In the genomic region with DNA sequence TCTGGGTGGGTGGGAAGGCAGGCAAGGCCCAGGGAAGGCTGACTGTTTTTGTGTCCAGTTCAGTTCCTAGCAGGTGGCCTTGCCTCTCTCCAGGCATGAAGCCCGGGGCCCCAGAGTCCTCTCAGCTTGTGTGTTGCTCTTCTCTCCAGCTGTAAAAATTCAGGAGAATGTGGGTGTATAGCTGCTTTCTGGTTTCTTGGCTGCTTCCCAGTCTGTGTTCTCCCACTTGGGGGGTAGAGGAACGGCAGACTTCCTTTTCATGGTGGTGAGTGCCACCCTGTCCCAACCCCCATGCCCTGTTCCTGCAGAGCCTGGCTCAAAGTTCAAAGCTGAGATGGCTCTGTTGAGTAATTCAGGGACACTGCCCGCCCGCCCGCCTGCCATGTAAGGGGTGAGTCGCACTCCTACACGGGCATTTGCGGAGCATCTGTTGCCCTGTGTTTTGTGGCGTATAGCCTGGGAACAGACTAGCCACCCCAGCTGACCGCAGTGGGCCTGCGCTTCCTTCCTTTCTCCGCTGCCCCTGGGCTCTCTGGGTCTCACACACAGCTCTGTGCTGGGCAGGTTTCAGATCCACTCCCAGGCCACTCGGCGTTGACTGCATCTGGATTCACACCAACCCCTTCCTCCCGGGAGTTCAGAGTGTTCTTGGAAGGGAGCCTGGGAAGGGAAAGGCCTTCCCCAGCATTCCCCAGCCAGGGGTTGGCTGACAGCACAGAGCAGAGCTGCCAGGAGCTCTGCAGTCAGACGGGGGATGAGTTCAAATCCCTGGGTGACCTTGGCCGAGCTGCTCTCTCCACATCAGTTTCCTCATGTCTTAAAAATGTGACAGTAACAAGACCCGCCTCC, we compare ENCODE assay signal across 9 mouse cellular contexts. TPM values are rescaled to one million over a fixed set of nuclear protein-coding genes. Genes with fewer than 3 reads are reported as not detected.
DNase-seq lines count a peak whose midpoint lies in the region; ATAC-seq and TF ChIP-seq lines count a peak whose summit lies in the region.
"Had no signal": no experiment of that assay in that cellular context is flagged by ENCODE, and none has a peak within 500 bp of the region (broad histone marks: within the 10 kb centered on the region; RNA-seq: fewer than 3 reads in every experiment).

No protein-coding gene starts in this region.

- peak overlapping the region; percentile 39 for H3K4me2 ChIP-seq in heart, embryonic 15.5 days
- peak overlapping the region; percentile 39 for H3K4me2 ChIP-seq in liver, embryonic 11.5 days
- peak overlapping the region; percentile 36; the same call in 1 of the 2 replicates for H3K4me2 ChIP-seq in midbrain, postnatal 0 days (ENCODE audit: low read depth, low read length, poor library complexity, severe bottlenecking)

- H3K27me3 ChIP-seq in forebrain, embryonic 10.5 days (ENCODE audit: poor library complexity, severe bottlenecking): peaks cover 24% of the 10 kb centered on the region
- H3K27me3 ChIP-seq in heart, embryonic 15.5 days: no peaks in the 10 kb centered on the region
- H3K27me3 ChIP-seq in liver, embryonic 11.5 days (replicated peaks; ENCODE audit: control insufficient read depth, insufficient read depth, low read length): peaks cover 5% of the 10 kb centered on the region; the same call in 1 of the 2 replicates
- H3K27me3 ChIP-seq in midbrain, postnatal 0 days (ENCODE audit: insufficient read depth, low read length): no peaks in the 10 kb centered on the region

- peak overlapping the region; percentile 83 for H3K27ac ChIP-seq in forebrain, embryonic 10.5 days
- H3K27ac ChIP-seq in heart, embryonic 15.5 days: peak overlapping the region; percentile 78
- H3K27ac ChIP-seq in liver, embryonic 11.5 days (ENCODE audit: low read depth, low read length): no peak overlapping the region
- peak overlapping the region; percentile 72 for H3K27ac ChIP-seq in midbrain, postnatal 0 days (ENCODE audit: low read depth, low read length)

- ATAC-seq in heart, embryonic 15.5 days (replicated peaks; ENCODE audit: insufficient number of reproducible peaks, insufficient read depth, low FRiP score, low read depth): peak; percentile 85
- ATAC-seq in liver, embryonic 11.5 days (replicated peaks; ENCODE audit: low FRiP score): peak; percentile 23; the same call in 1 of the 2 replicates
- ATAC-seq in midbrain, postnatal 0 days (ENCODE audit: low FRiP score): peak; percentile 61

- WGBS in forebrain, embryonic 10.5 days: 61% methylated on average over 18 of the region's 18 CpGs
- WGBS in heart, embryonic 15.5 days: 34% methylated on average over 18 of the region's 18 CpGs
- 38% methylated on average over 18 of the region's 18 CpGs for WGBS in liver, embryonic 11.5 days
- WGBS in midbrain, postnatal 0 days: 39% methylated on average over 18 of the region's 18 CpGs

- H3K4me3 ChIP-seq in forebrain, embryonic 10.5 days: peak overlapping the region; percentile 31; the same call in 1 of the 2 replicates
- no peak overlapping the region for H3K4me3 ChIP-seq in heart, embryonic 15.5 days
- no peak overlapping the region for H3K4me3 ChIP-seq in liver, embryonic 11.5 days (ENCODE audit: low read depth, low read length)
- no peak overlapping the region for H3K4me3 ChIP-seq in midbrain, postnatal 0 days (ENCODE audit: low read depth, low read length)

- no peak overlapping the region for H3K9ac ChIP-seq in heart, embryonic 15.5 days
- no peak overlapping the region for H3K9ac ChIP-seq in liver, embryonic 11.5 days (ENCODE audit: low read depth, low read length)
- 0 out of 2 replicates have a peak overlapping the region, but pooled peaks have one; percentile 29 for H3K9ac ChIP-seq in midbrain, postnatal 0 days (replicated peaks; ENCODE audit: low read length, poor library complexity, severe bottlenecking)

- DNase-seq in spleen, adult 18-20 months: peak; percentile 26 to 35
- no peak for DNase-seq in spleen, postnatal 14 days (ENCODE audit: low spot score in 2 of 2)
- no peak for DNase-seq in forebrain, embryonic 10.5 days (ENCODE audit: extremely low spot score, low spot score)
- DNase-seq in kidney, postnatal 14 days: peak; percentile 91
- no peak for DNase-seq in liver, embryonic 11.5 days (ENCODE audit: low spot score)
- DNase-seq in midbrain, postnatal 0 days (ENCODE audit: low spot score): peak; percentile 89
- peak; percentile 86 for DNase-seq in testis, postnatal 14 days (ENCODE audit: low spot score)

- TF ChIP-seq CTCF in midbrain, postnatal 0 days (IDR thresholded peaks at IDR 0.05): no peak

- H3K9me3 ChIP-seq in forebrain, embryonic 10.5 days: no peaks in the 10 kb centered on the region
- H3K9me3 ChIP-seq in heart, embryonic 15.5 days (replicated peaks): no peaks in the 10 kb centered on the region
- H3K9me3 ChIP-seq in liver, embryonic 11.5 days (ENCODE audit: control insufficient read depth, low read length): no peaks in the 10 kb centered on the region
- no peaks in the 10 kb centered on the region for H3K9me3 ChIP-seq in midbrain, postnatal 0 days (ENCODE audit: low read length)

- H3K36me3 ChIP-seq in forebrain, embryonic 10.5 days (replicated peaks): no peaks in the 10 kb centered on the region
- no peaks in the 10 kb centered on the region for H3K36me3 ChIP-seq in heart, embryonic 15.5 days
- H3K36me3 ChIP-seq in liver, embryonic 11.5 days (ENCODE audit: control insufficient read depth, insufficient read depth, low read length): no peaks in the 10 kb centered on the region
- no peaks in the 10 kb centered on the region for H3K36me3 ChIP-seq in midbrain, postnatal 0 days (ENCODE audit: insufficient read depth, low read length)

- H3K4me1 ChIP-seq in forebrain, embryonic 10.5 days: peaks cover 43% of the 10 kb centered on the region
- H3K4me1 ChIP-seq in heart, embryonic 15.5 days (replicated peaks): peaks cover 36% of the 10 kb centered on the region
- H3K4me1 ChIP-seq in liver, embryonic 11.5 days (replicated peaks; ENCODE audit: control insufficient read depth, insufficient read depth, low read length): peaks cover 8% of the 10 kb centered on the region; the same call in 1 of the 2 replicates
- peaks cover 8% of the 10 kb centered on the region for H3K4me1 ChIP-seq in midbrain, postnatal 0 days (ENCODE audit: insufficient read depth, low read length)

RNA-seq across cellular contexts. Expression of a gene that starts 41.1 kb away (rescaled TPM):
- polyA plus RNA-seq in forebrain, embryonic 10.5 days (2016; fragmentation: Nextera tagmentation; extraction: Ambion mirVana): 28.4 and 33.4 TPM in 2 replicates
- 43.9 and 61.7 TPM in 2 replicates for polyA plus RNA-seq in heart, embryonic 15.5 days (2015; fragmentation: Nextera tagmentation; extraction: Ambion mirVana)
- 22.0 and 25.3 TPM in 2 replicates for polyA plus RNA-seq in liver, embryonic 11.5 days (2014; fragmentation: Nextera tagmentation; extraction: Ambion mirVana)
- total RNA-seq in midbrain, postnatal 0 days (2014; rRNA removed): 82.7 and 97.4 TPM in 2 replicates
- polyA plus RNA-seq in midbrain, postnatal 0 days (2015; fragmentation: Nextera tagmentation; extraction: Ambion mirVana): 74.0 and 78.5 TPM in 2 replicates

RNA-seq across cellular contexts. Expression of a gene that starts 52.1 kb away (rescaled TPM):
- polyA plus RNA-seq in forebrain, embryonic 10.5 days (2016; fragmentation: Nextera tagmentation; extraction: Ambion mirVana): not detected in 2 replicates
- 0.14 TPM in 1 of 2 replicates, not detected in the other for polyA plus RNA-seq in heart, embryonic 15.5 days (2015; fragmentation: Nextera tagmentation; extraction: Ambion mirVana)
- polyA plus RNA-seq in liver, embryonic 11.5 days (2014; fragmentation: Nextera tagmentation; extraction: Ambion mirVana): not detected in 2 replicates
- total RNA-seq in midbrain, postnatal 0 days (2014; rRNA removed): 1.4 and 1.8 TPM in 2 replicates
- polyA plus RNA-seq in midbrain, postnatal 0 days (2015; fragmentation: Nextera tagmentation; extraction: Ambion mirVana): 1.8 and 2.5 TPM in 2 replicates
- total RNA-seq: MEL had no signal

Comparison
In these comparisons a context has a peak if more than half of its experiments do, and no peak if none do; other contexts are left out.
1. DNase-seq: peak in spleen, adult 18-20 months (2 of 2), kidney, postnatal 14 days (single experiment), midbrain, postnatal 0 days (single experiment) and testis, postnatal 14 days (single experiment); none in spleen, postnatal 14 days (0 of 2), forebrain, embryonic 10.5 days (single experiment) and liver, embryonic 11.5 days (single experiment).
2. ATAC-seq: peak in every context shown above with its lines; median percentile 85 in heart, embryonic 15.5 days; 61 in midbrain, postnatal 0 days; 23 in liver, embryonic 11.5 days.
3. Peak in every context shown above with its lines, with median percentiles within 50 percentile points of each other: H3K4me2 ChIP-seq.